Mouse (Mus musculus): ENCODE measurements around the gene Gm8660.
"Not testable (repeated sequence)": the region's sequence is repeated elsewhere in the genome, so short reads cannot be mapped to it uniquely, and the experiment has no call there.

DNA sequence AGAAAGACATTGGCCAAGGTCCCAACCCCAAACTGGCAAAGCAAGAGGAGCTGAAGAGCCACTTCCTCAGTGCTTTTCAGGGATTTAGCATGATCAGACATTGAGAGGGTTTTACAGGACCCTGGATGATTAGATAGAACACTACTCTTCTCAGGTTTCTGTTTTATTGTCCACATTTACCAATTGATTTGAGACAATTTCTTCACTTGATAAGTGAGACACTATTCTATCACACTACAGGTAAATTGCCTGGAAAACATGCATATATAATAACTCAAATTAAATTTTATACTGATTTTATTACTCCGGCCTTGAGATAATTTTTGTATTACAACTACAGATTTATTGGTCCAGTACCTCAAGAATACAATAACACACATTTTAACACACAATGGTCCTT is at the start of gene Gm8660:
- not testable (repeated sequence) for TF ChIP-seq POLR2A (IDR thresholded peaks at IDR 0.05; ENCODE audit: low read depth, low read length); CTCF (IDR thresholded peaks at IDR 0.05; ENCODE audit: borderline replicate concordance, insufficient read depth, low read length)

Data from embryonic fibroblast, embryonic 13.5 days (primary cell).